Comparison of ENCODE assay signal across 8 mouse cellular contexts in genomic region chr5:115326875-115327609, GRCm38 (mm10). TPM values are rescaled to one million over a fixed set of nuclear protein-coding genes. Genes with fewer than 3 reads are reported as not detected.
DNase-seq lines count a peak whose midpoint lies in the region; ATAC-seq and TF ChIP-seq lines count a peak whose summit lies in the region.

Gene Srsf9, plus strand, starts transcription at chr5:115327177.

- peak; percentile 88 for TF ChIP-seq POLR2A in cortical plate, adult 2 months (IDR thresholded peaks at IDR 0.05; ENCODE audit: extremely low read depth, insufficient read depth, low read length)

- H3K4me1 ChIP-seq in cortical plate, adult 2 months (ENCODE audit: control insufficient read depth, insufficient read depth, low read length), result peaks cover 1% of the 10 kb centered on the region; the same call in 1 of the 2 replicates

- TF ChIP-seq CTCF in cortical plate, adult 2 months (IDR thresholded peaks at IDR 0.05; ENCODE audit: extremely low read depth, insufficient read depth, low read length), result no peak

- intact Hi-C loops in left cerebral cortex, postnatal 10 days (cut with DNase I), result no loop called here

- peak within 1 kb of the TSS; percentile 99 for H3K27ac ChIP-seq in cortical plate, adult 2 months (ENCODE audit: insufficient read depth, low read length)

- peak; percentile 77 for ATAC-seq in activated CD4-positive, CD25-positive, alpha-beta regulatory T cell, adult 4 months
- peak; percentile 93 for ATAC-seq in inflammation-experienced regulatory T-cells, adult 6 months
- peak; percentile 76 for ATAC-seq in megakaryocyte-erythroid progenitor cell, adult 5-6 weeks (replicated peaks; ENCODE audit: low FRiP score, low TSS enrichment, poor library complexity, severe bottlenecking)

- DNase-seq in gastrocnemius, postnatal 10 days, result peak; percentile 97
- DNase-seq in left cerebral cortex, postnatal 10 days (ENCODE audit: extremely low spot score in 1 of 2, low spot score in 2 of 2), result peak; percentile 92 to 98
- DNase-seq in right cerebral cortex, postnatal 25 days, result peak; percentile 94
- peak; percentile 94 to 97 for DNase-seq in urinary bladder, postnatal 4 days (ENCODE audit: low spot score in 2 of 2)

- H3K4me3 ChIP-seq in cortical plate, adult 2 months (ENCODE audit: insufficient read depth, low read length), result peak within 1 kb of the TSS; percentile 93

RNA-seq across cellular contexts. Expression of gene Srsf9, which starts in this region (rescaled TPM):
- 10 to 100 TPM; 17.9 to 23.8 TPM for polyA plus RNA-seq in activated CD4-positive, CD25-positive, alpha-beta regulatory T cell, adult 4 months (2017; shearing (Covaris generic))
- polyA plus RNA-seq in cortical plate, adult 2 months (2012; rRNA removed), result 53.5 and 61.0 TPM in 2 replicates
- 10 to 100 TPM; 21.3 to 24.1 TPM for total RNA-seq in gastrocnemius, postnatal 10 days (2021)
- 10 to 100 TPM; 15.7 to 26.8 (median 26.5) TPM for polyA plus RNA-seq in inflammation-experienced regulatory T-cells, adult 6 months (2017; shearing (Covaris generic))
- 10 to 100 TPM; 59.6 to 64.6 TPM for total RNA-seq in left cerebral cortex, postnatal 10 days (2021)
- total RNA-seq in megakaryocyte-erythroid progenitor cell, adult 5-6 weeks (2014; fragmentation: Nextera tagmentation), result 74.7 and 96.0 TPM in 2 replicates
- 61.6 and 108 TPM in 2 replicates for total RNA-seq in megakaryocyte-erythroid progenitor cell, adult 5-6 weeks (2017)

Comparison
In these comparisons a context has a peak if more than half of its experiments do, and no peak if none do; other contexts are left out.
1. Peak in every context shown above with its lines: DNase-seq, ATAC-seq, H3K4me3 ChIP-seq and H3K27ac ChIP-seq.